ENCODE assay signal across 9 mouse cellular contexts in the genomic region with DNA sequence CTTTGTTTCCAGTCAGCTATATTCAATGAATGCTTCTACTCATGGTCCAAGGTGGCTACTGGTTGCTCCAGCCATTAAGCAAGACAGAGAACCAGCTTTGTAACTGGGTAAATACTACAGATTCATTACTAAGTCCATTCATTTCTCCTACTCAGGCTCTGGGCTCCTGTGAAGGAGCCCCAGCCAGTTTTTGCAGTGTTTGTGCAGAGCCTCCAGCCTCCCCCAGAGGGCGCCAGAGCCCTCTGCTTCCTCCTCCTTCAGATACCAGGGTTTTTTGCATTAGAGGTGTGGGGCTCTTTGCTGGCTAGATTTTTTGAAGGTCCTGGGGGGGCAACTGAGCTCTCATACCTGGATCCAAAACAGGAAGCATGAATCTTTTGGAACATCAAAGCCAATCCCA. TPM values are rescaled to one million over a fixed set of nuclear protein-coding genes. Genes with fewer than 3 reads are reported as not detected.
DNase-seq lines count a peak whose midpoint lies in the region; ATAC-seq and TF ChIP-seq lines count a peak whose summit lies in the region.
"Had no signal": no experiment of that assay in that cellular context is flagged by ENCODE, and none has a peak within 500 bp of the region (broad histone marks: within the 10 kb centered on the region; RNA-seq: fewer than 3 reads in every experiment).

No protein-coding gene starts in this region.

- H3K36me3 ChIP-seq in forebrain, postnatal 0 days (ENCODE audit: insufficient read depth): no peaks in the 10 kb centered on the region
- no peaks in the 10 kb centered on the region for H3K36me3 ChIP-seq in hindbrain, embryonic 13.5 days

- H3K9me3 ChIP-seq in forebrain, postnatal 0 days (ENCODE audit: low read length): no peaks in the 10 kb centered on the region
- no peaks in the 10 kb centered on the region for H3K9me3 ChIP-seq in hindbrain, embryonic 13.5 days

- H3K4me3 ChIP-seq in forebrain, postnatal 0 days (ENCODE audit: low read depth, low read length): no peak overlapping the region
- H3K4me3 ChIP-seq in hindbrain, embryonic 13.5 days: no peak overlapping the region

- no peak overlapping the region for H3K27ac ChIP-seq in forebrain, postnatal 0 days (ENCODE audit: low read depth, low read length)
- no peak overlapping the region for H3K27ac ChIP-seq in hindbrain, embryonic 13.5 days

- H3K4me2 ChIP-seq in forebrain, postnatal 0 days (ENCODE audit: low read depth): no peak overlapping the region
- no peak overlapping the region for H3K4me2 ChIP-seq in hindbrain, embryonic 13.5 days

- ATAC-seq in forebrain, postnatal 0 days: peak; percentile 65
- peak; percentile 43; the same call in 1 of the 2 replicates for ATAC-seq in hindbrain, embryonic 13.5 days (ENCODE audit: low FRiP score)
- ATAC-seq in megakaryocyte, adult 5-6 weeks (ENCODE audit: poor library complexity, severe bottlenecking): peak; percentile 90

- WGBS in forebrain, postnatal 0 days: 6% methylated on average over 1 of the region's 1 CpGs
- WGBS in hindbrain, embryonic 13.5 days: 0% methylated on average over 1 of the region's 1 CpGs

- TF ChIP-seq CTCF in forebrain, postnatal 0 days (IDR thresholded peaks at IDR 0.05; ENCODE audit: low read depth): peak; percentile 86

- DNase-seq in R1 (ENCODE audit: low read depth, low spot score): peak; percentile 78
- DNase-seq in cerebellum, adult 11-12 months: peak; percentile 49
- DNase-seq in forebrain, postnatal 0 days: peak; percentile 79
- peak; percentile 75 to 81 for DNase-seq in layer of hippocampus, postnatal 36 days
- peak; percentile 65 for DNase-seq in right cerebral cortex, postnatal 14 days
- peak; percentile 66 to 79 for DNase-seq in urinary bladder, postnatal 4 days (ENCODE audit: low spot score in 2 of 2)

- H3K4me1 ChIP-seq in forebrain, postnatal 0 days (ENCODE audit: insufficient read depth): no peaks in the 10 kb centered on the region
- H3K4me1 ChIP-seq in hindbrain, embryonic 13.5 days (replicated peaks): no peaks in the 10 kb centered on the region; the same call in 1 of the 2 replicates

- H3K9ac ChIP-seq in forebrain, postnatal 0 days: no peak overlapping the region
- H3K9ac ChIP-seq in hindbrain, embryonic 13.5 days: no peak overlapping the region

- H3K27me3 ChIP-seq in forebrain, postnatal 0 days (ENCODE audit: insufficient read depth, low read length): no peaks in the 10 kb centered on the region
- H3K27me3 ChIP-seq in hindbrain, embryonic 13.5 days: no peaks in the 10 kb centered on the region

RNA-seq across cellular contexts. Expression of a gene that starts 8.3 kb away (rescaled TPM):
- 0.62 and 1.7 TPM in 2 replicates for total RNA-seq in forebrain, postnatal 0 days (2014; rRNA removed)
- polyA plus RNA-seq in forebrain, postnatal 0 days (2015; fragmentation: Nextera tagmentation; extraction: Ambion mirVana): 0.18 and 0.19 TPM in 2 replicates
- 0.18 and 0.23 TPM in 2 replicates for polyA plus RNA-seq in hindbrain, embryonic 13.5 days (2015; fragmentation: Nextera tagmentation; extraction: Ambion mirVana)
- total RNA-seq in layer of hippocampus, postnatal 36 days (2021): under 1 TPM; 0.27 to 0.33 TPM
- 2.3 and 4.2 TPM in 2 replicates for total RNA-seq in megakaryocyte, adult 5-6 weeks (2015)
- total RNA-seq in megakaryocyte, adult 5-6 weeks (2017): 1.1 and 1.5 TPM in 2 replicates

RNA-seq across cellular contexts. Expression of a gene that starts 31.2 kb away (rescaled TPM):
- 0.77 and 3.1 TPM in 2 replicates for total RNA-seq in forebrain, postnatal 0 days (2014; rRNA removed)
- 0.82 and 0.85 TPM in 2 replicates for polyA plus RNA-seq in forebrain, postnatal 0 days (2015; fragmentation: Nextera tagmentation; extraction: Ambion mirVana)
- 0.70 and 0.91 TPM in 2 replicates for polyA plus RNA-seq in hindbrain, embryonic 13.5 days (2015; fragmentation: Nextera tagmentation; extraction: Ambion mirVana)
- total RNA-seq in layer of hippocampus, postnatal 36 days (2021): under 1 TPM in 1 of 2 experiments, not detected in 1; 0.40 TPM
- total RNA-seq in megakaryocyte, adult 5-6 weeks (2015): not detected in 2 replicates
- 0.12 and 0.18 TPM in 2 replicates for total RNA-seq in megakaryocyte, adult 5-6 weeks (2017)

RNA-seq across cellular contexts. Expression of a gene that starts 32.3 kb away (rescaled TPM):
- 5.3 and 6.3 TPM in 2 replicates for total RNA-seq in forebrain, postnatal 0 days (2014; rRNA removed)
- polyA plus RNA-seq in forebrain, postnatal 0 days (2015; fragmentation: Nextera tagmentation; extraction: Ambion mirVana): 2.2 and 2.4 TPM in 2 replicates
- 3.9 and 4.6 TPM in 2 replicates for polyA plus RNA-seq in hindbrain, embryonic 13.5 days (2015; fragmentation: Nextera tagmentation; extraction: Ambion mirVana)
- total RNA-seq in layer of hippocampus, postnatal 36 days (2021): 1 to 10 TPM; 7.5 to 9.1 TPM
- not detected in 2 replicates for total RNA-seq in megakaryocyte, adult 5-6 weeks (2015)
- total RNA-seq in megakaryocyte, adult 5-6 weeks (2017): not detected in 2 replicates

RNA-seq across cellular contexts. Expression of a gene that starts 38.5 kb away (rescaled TPM):
- not detected in 2 replicates for total RNA-seq in forebrain, postnatal 0 days (2014; rRNA removed)
- not detected in 2 replicates for polyA plus RNA-seq in forebrain, postnatal 0 days (2015; fragmentation: Nextera tagmentation; extraction: Ambion mirVana)
- not detected in 2 replicates for polyA plus RNA-seq in hindbrain, embryonic 13.5 days (2015; fragmentation: Nextera tagmentation; extraction: Ambion mirVana)
- not detected for total RNA-seq in layer of hippocampus, postnatal 36 days (2021)
- not detected in 2 replicates for total RNA-seq in megakaryocyte, adult 5-6 weeks (2015)
- total RNA-seq in megakaryocyte, adult 5-6 weeks (2017): not detected in 2 replicates
- polyA plus RNA-seq: stomach, embryonic 14.5 days had no signal

RNA-seq across cellular contexts. Expression of a gene that starts 51.9 kb away (rescaled TPM):
- 39.8 and 52.0 TPM in 2 replicates for total RNA-seq in forebrain, postnatal 0 days (2014; rRNA removed)
- polyA plus RNA-seq in forebrain, postnatal 0 days (2015; fragmentation: Nextera tagmentation; extraction: Ambion mirVana): 53.7 and 61.9 TPM in 2 replicates
- polyA plus RNA-seq in hindbrain, embryonic 13.5 days (2015; fragmentation: Nextera tagmentation; extraction: Ambion mirVana): 26.7 and 28.7 TPM in 2 replicates
- total RNA-seq in layer of hippocampus, postnatal 36 days (2021): 10 to 100 TPM; 60.3 to 67.9 TPM
- total RNA-seq in megakaryocyte, adult 5-6 weeks (2015): not detected in 2 replicates
- not detected in 2 replicates for total RNA-seq in megakaryocyte, adult 5-6 weeks (2017)
